Mouse (Mus musculus) monocyte, adult 59 days (primary cell): ENCODE results near the gene Gtf2h2. TPM values are rescaled to one million over a fixed set of nuclear protein-coding genes. Genes with fewer than 3 reads are reported as not detected.

Source experiments
- total RNA-seq, 2 experiments: library from RNA; stranded (reverse); gene quantifications; one replicate each; pipeline ENCODE4 v1.2.4; 2023

The Gtf2h2 gene
- total RNA-seq: 10 to 100 TPM; 32.0 to 41.2 TPM

DNA sequence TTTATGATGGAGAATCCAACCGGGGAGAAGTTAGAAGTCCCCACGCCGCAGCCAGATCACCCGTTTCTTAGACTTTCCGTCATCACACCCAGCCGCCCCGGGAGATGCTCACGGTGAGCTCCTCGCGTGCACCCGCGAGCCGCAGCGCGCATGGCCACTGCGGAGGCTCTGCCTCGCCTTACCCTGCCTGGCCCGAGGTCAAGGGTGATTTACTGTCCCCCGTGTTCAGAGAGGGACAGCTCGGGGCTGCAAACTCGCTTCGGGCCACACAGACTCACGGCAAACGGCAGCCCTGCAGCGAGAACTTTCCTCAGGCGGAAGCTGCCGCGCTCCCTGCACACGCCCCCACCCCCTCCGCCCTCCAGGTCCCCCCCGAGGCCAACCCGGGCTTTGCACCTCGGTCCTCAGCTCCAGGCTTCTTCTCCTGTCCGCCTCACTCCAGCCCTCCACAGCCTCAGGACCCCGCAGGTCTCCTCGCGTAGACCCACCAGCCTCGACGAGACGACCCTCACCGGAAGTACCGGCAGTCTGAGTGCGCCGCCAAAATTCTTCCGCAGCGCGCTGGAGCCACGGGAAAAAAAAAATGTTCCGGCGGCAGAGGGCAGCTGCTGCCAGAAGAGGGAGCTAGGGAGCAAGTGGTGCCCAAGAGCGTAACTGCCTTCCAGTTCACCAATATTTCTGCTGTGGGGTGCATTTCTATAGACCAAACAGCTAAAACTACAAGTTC is at the start of gene Gtf2h2:
Gene Gtf2h2, minus strand, starts transcription at position 519 of the 727 bp plus-strand sequence.

GRCm38 (mm10) chr13:100452415-100453127 is 39.8 kb downstream of the Gtf2h2 start, which contains the start of gene Naip1:
Naip1 (minus strand) TSS chr13:100452869.

Other genes with a start within 250 kb of the Gtf2h2 start
- gene Naip5, start 246.3 kb downstream of the Gtf2h2 start, total RNA-seq: 10 to 100 TPM; 92.5 to 92.7 TPM
- 10 to 100 TPM; 75.1 to 77.6 TPM for gene Naip6, start 174.9 kb downstream of the Gtf2h2 start, total RNA-seq
- 1 to 10 TPM; 5.4 TPM for gene Naip1, start 39.7 kb downstream of the Gtf2h2 start, total RNA-seq
- gene Ocln, start 60.1 kb upstream of the Gtf2h2 start, total RNA-seq: under 1 TPM; 0.39 to 0.91 TPM
- gene Marveld2, start 124.4 kb upstream of the Gtf2h2 start, total RNA-seq: 1 to 10 TPM; 1.5 to 2.3 TPM
- 10 to 100 TPM; 57.4 to 71.9 TPM for gene Ak6, start 158.4 kb upstream of the Gtf2h2 start, total RNA-seq
- gene Rad17, start 158.5 kb upstream of the Gtf2h2 start, total RNA-seq: 10 to 100 TPM; 19.4 to 19.9 TPM
- 10 to 100 TPM; 17.6 to 19.0 TPM for gene Taf9, start 159.0 kb upstream of the Gtf2h2 start, total RNA-seq
- 10 to 100 TPM; 15.7 to 17.2 TPM for gene Ccdc125, start 177.1 kb upstream of the Gtf2h2 start, total RNA-seq
- gene Cdk7, start 238.4 kb upstream of the Gtf2h2 start, total RNA-seq: 10 to 100 TPM; 24.7 to 27.3 TPM